Mouse (Mus musculus) bone marrow, adult 2 months (tissue): ENCODE results near the gene Cfi.

ENCODE experiments used
- CTCF ChIP-seq: fragments of 200-500 bp; IDR thresholded peaks from 2 replicates; pipeline ENCODE4 v1.5.1; 2011; ENCODE audit warnings: low read length, control low read depth; ENCODE audit not compliant: control insufficient read depth, insufficient read depth
- POLR2A ChIP-seq: fragments of 200-500 bp; IDR thresholded peaks from 2 replicates; pipeline ENCODE4 v1.6.1; 2011; ENCODE audit warnings: low read depth, mild to moderate bottlenecking, control low read depth, low read length, borderline replicate concordance; ENCODE audit not compliant: control insufficient read depth

- no peak for TF ChIP-seq CTCF
- TF ChIP-seq POLR2A: no peak
These were observed 81.7 kb downstream of the Cfi start for GRCm38 (mm10) chr3:129917424-129917823.
